Mouse (Mus musculus) spleen, adult 2 months (tissue): Measurements from ENCODE around the gene Nfe2.

ENCODE experiments used
- CTCF ChIP-seq: fragments of 200-500 bp; IDR thresholded peaks from 2 replicates; pipeline ENCODE4 v1.5.1; 2011; ENCODE audit warnings: mild to moderate bottlenecking, inconsistent platforms; ENCODE audit not compliant: insufficient read depth, insufficient read length, insufficient replicate concordance; ENCODE audit errors: extremely low read depth
- POLR2A ChIP-seq: fragments of 200-500 bp; IDR thresholded peaks from 2 replicates; pipeline ENCODE4 v1.6.1; 2011; ENCODE audit warnings: low read depth, low read length, inconsistent platforms

GRCm38 (mm10) chr15:103242885-103243284 lies 15.3 kb downstream of the Nfe2 start:
- TF ChIP-seq CTCF, result no peak
- no peak for TF ChIP-seq POLR2A
